Mouse (Mus musculus) lung, adult 18-20 months (tissue): Measurements from ENCODE around the gene Nova2.
A peak's percentile ranks its signal among the peaks of the same experiment; 100 is the strongest.

ENCODE experiments used
- DNase-seq, 2 experiments: peaks; one replicate each; pipeline ENCODE4 v3.0.0; 2022; ENCODE audit warnings: mixed read lengths in 2 of 2

Nova2 gene

DNA sequence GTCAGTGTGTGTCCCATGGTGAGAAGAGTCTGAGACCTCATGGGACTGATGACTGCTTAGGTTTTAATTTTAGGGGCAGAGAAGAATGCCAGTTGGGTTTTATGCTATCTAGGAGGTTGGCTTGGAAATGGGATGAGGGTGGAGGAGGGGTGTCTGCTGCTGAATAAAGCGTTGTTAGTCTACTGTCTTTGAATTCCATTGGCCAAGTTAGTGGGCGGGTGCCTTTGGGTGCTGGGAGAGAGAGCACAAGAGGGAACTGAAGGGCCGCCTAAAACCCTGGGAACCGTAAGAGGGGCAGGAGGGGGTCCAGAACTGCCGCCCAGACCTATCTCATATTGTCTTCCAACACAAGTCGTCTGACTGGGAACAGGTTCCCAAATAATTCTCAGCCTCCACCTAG lies 63.1 kb downstream of the Nova2 start:
- no peak for DNase-seq

DNA sequence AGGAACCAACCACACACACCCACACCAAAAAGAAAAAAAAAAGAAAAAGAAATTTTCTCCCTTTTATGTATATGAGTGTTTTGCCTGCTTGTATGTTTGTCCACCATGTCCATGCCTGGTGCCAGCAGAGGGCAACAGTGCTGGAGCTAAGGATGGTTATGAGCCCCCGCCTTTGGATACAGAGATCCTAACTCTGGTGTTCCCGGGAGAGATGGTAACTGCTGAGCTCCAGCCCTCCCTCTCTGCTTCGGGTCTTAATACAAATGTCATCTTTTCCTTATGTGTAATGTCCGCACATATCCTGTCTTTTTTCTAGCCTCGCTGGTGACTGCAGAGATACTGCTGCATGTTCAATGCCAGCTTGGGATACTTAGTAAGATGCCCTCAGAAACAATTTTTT lies 64.3 kb downstream of the Nova2 start:
- DNase-seq: no peak

DNA sequence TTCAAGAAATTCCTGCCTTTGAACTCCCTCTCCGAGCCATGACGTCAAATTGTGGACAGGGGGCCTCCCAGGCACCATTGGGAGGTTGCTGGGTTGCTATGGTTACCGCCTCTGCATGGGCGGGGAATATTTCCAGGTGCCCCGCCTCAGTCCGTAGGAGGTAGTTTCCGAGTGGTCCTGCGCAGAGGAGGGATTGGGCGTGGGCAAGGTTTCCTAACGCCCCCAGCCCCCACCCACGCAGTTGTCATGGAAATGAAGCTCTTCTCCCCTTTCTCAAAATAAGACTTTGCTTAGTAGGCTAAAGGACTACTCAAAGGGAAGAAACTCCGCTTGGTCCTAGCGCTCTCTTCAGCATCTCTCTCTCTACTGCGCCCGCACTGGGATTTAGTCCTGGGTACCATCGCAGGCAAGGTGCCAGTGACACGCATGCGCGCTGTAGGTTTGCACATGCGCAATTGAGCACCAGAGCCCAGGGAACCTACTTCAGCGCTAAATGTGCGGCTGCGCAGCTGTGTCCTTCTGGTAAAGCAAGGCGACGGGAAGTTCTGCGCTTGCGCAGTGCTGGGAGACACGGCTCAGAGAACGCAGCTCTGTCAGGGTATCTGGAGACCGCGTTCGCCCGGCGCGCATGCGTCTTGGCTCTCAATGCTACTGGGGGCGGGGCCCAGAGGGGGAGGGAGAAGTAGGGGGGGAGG lies 65.1 kb downstream of the Nova2 start, which contains the start of gene Mypop:
Mypop (plus strand) TSS at position 645 of the 695 bp plus-strand sequence.
- peak; percentile 100 for DNase-seq

DNA sequence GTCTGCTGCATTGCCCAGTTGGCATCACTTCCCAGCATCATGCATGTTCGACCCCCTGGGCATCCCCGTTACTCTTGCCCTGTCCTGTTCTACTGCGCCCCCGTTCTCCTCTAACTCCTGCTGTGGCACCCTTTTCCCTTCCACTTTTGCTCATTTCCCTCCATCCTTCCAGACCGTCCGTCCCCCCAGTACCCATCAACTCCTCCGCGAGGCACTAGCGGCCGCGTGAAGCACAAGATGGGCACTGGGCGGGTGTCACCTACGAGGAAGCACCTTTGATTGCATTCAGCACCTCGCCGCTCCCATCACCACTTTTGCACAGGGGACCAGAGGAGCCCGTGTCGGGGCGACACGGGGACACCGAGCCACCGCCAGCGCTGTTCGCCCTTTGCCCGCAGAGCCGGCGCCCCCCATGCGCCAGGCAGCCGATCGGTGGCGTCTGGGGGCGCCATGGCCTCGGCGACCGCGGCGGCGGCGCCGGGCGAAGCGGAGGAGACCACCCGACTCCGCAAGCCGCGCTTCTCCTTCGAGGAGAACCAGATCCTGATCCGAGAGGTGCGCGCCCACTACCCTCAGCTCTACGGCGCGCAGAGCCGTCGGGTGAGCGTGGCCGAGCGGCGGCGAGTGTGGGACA lies 66.1 kb downstream of the Nova2 start:
- DNase-seq: no peak

- DNase-seq: no peak
These were observed 66.6 kb downstream of the Nova2 start for GRCm38 (mm10) chr7:18992294-18992675.

- no peak for DNase-seq
These were observed 67.3 kb downstream of the Nova2 start for GRCm38 (mm10) chr7:18993036-18993435.

DNA sequence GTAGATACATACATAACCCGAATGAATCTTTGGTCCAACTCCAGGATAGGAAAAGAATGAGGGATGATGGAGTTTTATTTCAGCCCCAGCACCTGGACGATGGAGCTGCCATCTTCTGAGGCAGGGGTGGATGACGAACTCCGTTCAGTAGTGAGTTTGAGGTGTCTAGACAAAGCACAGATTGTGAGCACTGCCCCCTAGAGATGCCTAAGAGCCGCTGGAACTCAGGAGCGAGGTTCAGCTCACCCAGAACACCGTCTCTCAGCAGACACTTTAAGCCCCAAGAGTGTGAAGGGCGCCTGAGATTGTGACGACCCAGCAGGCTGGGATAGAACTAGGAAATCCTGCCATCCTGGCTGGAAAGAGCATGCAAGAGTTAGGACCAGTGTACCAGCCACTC lies 73.1 kb downstream of the Nova2 start:
- no peak for DNase-seq

DNA sequence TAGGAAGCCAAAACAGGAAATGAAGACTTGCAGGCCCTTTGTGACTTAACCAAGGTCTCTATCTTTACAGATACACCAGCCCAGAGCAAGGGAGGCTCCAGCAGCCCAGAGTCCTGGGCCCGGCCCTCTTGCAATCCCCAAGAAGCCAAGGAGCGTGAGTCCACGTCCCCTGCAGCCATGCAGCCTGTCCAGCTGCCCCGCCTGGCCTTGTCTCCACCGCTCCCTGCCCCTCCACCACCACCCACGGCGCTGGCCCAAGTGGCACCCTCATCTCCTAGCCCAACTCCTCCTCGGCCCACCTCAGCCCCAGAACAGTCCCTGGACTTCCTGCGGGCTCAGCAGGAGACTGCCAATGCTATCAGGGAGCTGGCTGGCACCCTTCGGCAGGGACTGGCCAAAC lies 74.7 kb downstream of the Nova2 start:
- DNase-seq: no peak

GRCm38 (mm10) chr7:19001066-19001806 lies 75.5 kb downstream of the Nova2 start:
- peak; percentile 81 to 82 for DNase-seq

GRCm38 (mm10) chr7:19001807-19002085 lies 76.1 kb downstream of the Nova2 start:
- DNase-seq: no peak

DNA sequence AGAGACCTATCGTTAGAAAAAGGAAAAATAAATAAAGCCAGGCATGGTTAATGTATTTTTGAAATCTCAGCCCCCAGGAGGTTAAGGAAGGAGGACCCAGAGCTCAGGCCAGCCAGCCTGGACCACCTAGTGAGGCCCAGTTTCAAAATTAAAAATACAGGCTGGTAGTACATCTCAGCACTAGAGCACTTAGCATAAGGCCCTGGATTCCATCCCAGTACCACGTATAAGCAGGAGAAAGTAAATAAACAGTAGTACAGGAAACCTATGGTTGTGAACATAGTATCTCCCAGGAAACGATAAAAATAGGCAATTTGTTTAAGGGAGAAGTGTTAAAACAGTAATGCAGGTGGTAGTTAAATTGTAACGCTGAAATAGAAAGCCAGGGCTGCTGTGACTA lies 76.4 kb downstream of the Nova2 start:
- no peak for DNase-seq

- DNase-seq: peak; percentile 80 to 87
These were observed 77.3 kb downstream of the Nova2 start for GRCm38 (mm10) chr7:19002848-19003498.

DNA sequence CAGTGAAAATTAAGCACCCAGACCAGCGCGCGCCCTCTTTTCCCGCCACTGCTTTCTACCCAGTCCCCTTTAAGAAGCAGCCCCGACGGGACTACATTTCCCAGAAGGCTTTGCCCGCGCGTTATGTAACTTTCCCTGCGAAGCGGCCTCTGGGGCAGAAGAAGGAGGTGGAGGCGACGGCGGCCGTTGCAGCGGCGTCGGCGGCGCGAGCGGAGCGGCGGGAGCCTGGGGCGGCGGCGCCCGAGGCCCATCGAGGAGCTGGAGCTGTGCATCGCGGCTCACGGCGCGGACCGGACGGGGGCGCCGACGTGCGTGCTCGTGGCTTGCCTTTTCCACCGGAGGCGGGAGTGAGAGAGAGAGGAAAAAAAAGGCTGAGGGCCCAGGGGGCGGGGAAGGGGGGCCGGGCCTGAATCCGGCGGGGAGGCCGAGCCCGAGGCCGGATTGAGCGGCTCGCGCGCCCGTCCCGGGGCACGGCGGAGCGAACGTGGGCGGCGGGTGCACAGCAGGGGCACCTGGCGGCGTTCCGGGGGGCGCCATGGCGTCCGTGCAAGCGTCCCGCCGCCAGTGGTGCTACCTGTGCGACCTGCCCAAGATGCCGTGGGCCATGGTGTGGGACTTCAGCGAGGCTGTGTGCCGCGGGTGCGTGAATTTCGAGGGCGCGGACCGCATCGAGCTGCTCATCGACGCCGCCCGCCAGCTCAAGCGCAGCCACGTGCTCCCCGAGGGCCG lies 78.4 kb downstream of the Nova2 start, which contains the start of gene Irf2bp1:
Irf2bp1 (plus strand) TSS at position 143 of the 729 bp plus-strand sequence.
- peak; percentile 96 for DNase-seq

- no peak for DNase-seq
These were observed 79.0 kb downstream of the Nova2 start for GRCm38 (mm10) chr7:19004631-19005079.

DNA sequence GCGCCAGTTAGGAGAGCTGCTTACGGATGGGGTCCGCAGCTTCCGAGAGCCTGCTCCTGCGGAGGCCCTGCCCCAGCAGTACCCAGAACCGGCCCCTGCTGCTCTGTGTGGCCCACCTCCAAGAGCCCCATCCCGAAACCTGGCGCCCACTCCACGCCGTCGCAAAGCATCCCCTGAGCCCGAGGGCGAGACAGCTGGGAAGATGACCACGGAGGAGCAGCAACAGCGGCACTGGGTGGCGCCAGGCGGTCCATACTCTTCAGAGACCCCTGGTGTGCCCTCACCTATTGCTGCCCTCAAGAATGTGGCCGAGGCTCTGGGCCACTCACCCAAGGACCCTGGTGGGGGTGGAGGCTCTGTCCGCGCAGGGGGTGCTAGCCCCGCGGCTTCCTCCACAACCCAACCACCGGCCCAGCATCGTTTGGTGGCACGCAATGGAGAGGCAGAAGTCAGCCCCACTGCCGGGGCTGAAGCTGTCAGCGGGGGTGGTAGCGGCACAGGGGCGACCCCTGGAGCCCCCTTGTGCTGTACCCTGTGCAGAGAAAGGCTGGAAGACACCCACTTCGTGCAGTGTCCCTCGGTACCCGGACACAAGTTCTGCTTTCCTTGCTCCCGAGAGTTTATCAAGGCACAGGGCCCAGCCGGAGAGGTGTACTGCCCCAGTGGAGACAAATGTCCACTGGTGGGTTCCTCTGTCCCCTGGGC lies 79.9 kb downstream of the Nova2 start:
- no peak for DNase-seq

DNA sequence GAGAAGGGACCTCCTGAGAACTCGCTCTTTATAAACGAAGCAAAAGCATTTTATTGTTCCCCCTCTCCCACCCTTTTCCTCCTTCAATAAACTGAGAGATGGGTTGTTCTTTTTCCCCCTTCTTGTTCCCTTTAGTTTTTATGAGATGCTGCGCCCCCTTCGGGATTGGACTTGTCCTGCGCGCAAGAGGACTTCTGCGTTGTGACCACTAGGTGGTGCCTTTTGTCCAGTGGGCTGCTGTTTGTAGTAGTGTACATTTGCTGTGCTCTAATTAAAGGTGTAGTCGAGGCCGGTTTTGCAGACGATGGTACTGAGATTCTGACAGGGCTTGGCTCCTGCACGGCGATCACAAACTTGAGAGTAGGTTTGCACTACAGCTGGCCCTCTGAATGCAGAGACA lies 80.8 kb downstream of the Nova2 start:
- peak; percentile 81 to 87 for DNase-seq

- DNase-seq: no peak
These were observed 81.6 kb downstream of the Nova2 start for GRCm38 (mm10) chr7:19007026-19007977.

DNA sequence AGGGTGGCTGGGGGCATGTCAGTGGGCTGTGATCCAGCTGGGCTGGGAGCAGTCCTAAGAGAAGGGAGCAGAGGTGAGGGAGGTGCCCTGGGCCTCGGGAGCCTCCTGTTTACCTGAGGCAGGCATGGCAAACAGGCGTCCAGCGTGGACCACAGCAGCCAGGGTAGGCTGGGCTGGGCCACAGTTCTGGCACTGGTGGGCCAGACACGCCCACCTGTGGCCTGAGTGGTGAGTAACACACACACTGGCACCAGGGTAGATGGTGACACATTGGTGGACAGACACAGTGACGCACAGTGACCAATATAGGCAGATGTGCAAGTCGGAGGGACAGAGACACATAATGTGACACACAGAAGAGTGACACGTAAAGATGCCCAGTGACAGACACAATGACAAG lies 84.9 kb downstream of the Nova2 start:
- no peak for DNase-seq

DNA sequence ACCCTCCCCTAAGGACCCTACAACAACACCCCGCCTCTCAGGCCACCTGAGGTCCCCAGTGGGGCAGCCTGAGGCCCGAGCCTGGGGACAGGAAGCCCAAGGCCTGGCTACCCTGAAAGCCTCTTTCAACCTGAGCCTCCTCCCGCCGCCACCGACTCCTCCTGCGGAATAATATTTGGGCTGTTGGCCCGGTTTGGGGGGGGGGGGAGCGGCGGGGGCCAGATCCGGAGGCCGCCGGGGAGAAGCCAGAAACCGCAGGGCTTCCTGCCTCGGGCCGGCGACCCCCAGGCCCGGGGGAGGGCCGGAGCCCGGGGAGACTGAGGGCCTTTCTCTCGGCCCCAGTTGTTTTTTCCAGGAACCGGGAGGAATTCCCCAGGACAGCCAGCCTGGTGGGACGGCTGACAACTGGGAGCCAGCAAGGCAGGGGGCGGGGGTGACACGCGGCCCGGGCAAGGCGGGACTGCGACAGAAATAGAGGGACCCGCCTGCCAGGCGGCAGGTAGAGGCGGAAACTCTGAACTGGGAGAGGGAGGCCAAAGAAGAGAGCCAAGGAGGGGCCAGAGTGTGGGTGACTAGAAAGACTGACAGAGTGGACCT lies 86.4 kb downstream of the Nova2 start:
- peak in 1 of 2 experiments; percentile 63 for DNase-seq

- no peak for DNase-seq
These were observed 87.2 kb downstream of the Nova2 start for GRCm38 (mm10) chr7:19012882-19013281.
